Mouse (Mus musculus) forebrain, embryonic 11.5 days (tissue): ENCODE measurements around the gene Cdc5l. TPM values are rescaled to one million over a fixed set of nuclear protein-coding genes. Genes with fewer than 3 reads are reported as not detected.

Experiments used
- ATAC-seq: fragments of 200-750 bp; cut with Nextera tagmentation; replicated peaks from 2 replicates; pipeline ENCODE4 v1.8.0; 2017; ENCODE audit warnings: moderate TSS enrichment; ENCODE audit not compliant: low FRiP score
- DNase-seq: peaks from one replicate; pipeline ENCODE4 v3.0.0-alpha.2; 2017; ENCODE audit warnings: low spot score
- H3K27ac ChIP-seq: fragments of 300-500 bp; sonication (generic); 2 replicates; pipeline ENCODE4 v1.5.1; 2014; ENCODE audit warnings: low read depth, low read length
- H3K27me3 ChIP-seq: fragments of 300-500 bp; sonication (generic); 2 replicates; pipeline ENCODE4 v1.6.1; 2014; ENCODE audit warnings: mild to moderate bottlenecking, low read length, mixed read lengths; ENCODE audit not compliant: control insufficient read depth, insufficient read depth
- H3K36me3 ChIP-seq: fragments of 300-500 bp; sonication (generic); 2 replicates; pipeline ENCODE4 v1.6.1; 2014; ENCODE audit warnings: mild to moderate bottlenecking, low read length, moderate library complexity, mixed read lengths; ENCODE audit not compliant: control insufficient read depth, insufficient read depth
- H3K4me1 ChIP-seq: fragments of 300-500 bp; sonication (generic); replicated peaks from 2 replicates; pipeline ENCODE4 v1.6.1; 2014; ENCODE audit warnings: low read length, mixed read lengths; ENCODE audit not compliant: control insufficient read depth, insufficient read depth
- H3K4me2 ChIP-seq: fragments of 300-500 bp; sonication (generic); 2 replicates; pipeline ENCODE4 v1.6.1; 2014; ENCODE audit warnings: low read depth, mild to moderate bottlenecking, low read length, moderate library complexity, mixed read lengths; ENCODE audit not compliant: severe bottlenecking
- H3K4me3 ChIP-seq: fragments of 300-500 bp; sonication (generic); 2 replicates; pipeline ENCODE4 v1.5.1; 2014; ENCODE audit warnings: low read depth, low read length
- H3K9ac ChIP-seq: fragments of 300-500 bp; sonication (generic); 2 replicates; pipeline ENCODE4 v1.6.1; 2014; ENCODE audit warnings: low read length
- H3K9me3 ChIP-seq: fragments of 300-500 bp; sonication (generic); 2 replicates; pipeline ENCODE4 v1.6.1; 2016; ENCODE audit warnings: low read length, mixed read lengths; ENCODE audit not compliant: control insufficient read depth
- WGBS: fragments of 180-500 bp; shearing (Covaris S2); extraction: QIAGEN DNeasy Blood & Tissue Kit; methylation state at CpG from one replicate; pipeline ENCODE4 v1.1.7; 2014; 5-methylcytosine and 5-hydroxymethylcytosine counted together
- polyA plus RNA-seq: library from polyadenylated mRNA; unstranded; fragments of >200 nt; fragmentation: Nextera tagmentation; extraction: Ambion mirVana; gene quantifications from 2 replicates; pipeline ENCODE4 v1.2.1, GENCODE M21; 2014

The Cdc5l gene
- polyA plus RNA-seq, 1 experiment from 2014 or later = 85.3 TPM

DNA sequence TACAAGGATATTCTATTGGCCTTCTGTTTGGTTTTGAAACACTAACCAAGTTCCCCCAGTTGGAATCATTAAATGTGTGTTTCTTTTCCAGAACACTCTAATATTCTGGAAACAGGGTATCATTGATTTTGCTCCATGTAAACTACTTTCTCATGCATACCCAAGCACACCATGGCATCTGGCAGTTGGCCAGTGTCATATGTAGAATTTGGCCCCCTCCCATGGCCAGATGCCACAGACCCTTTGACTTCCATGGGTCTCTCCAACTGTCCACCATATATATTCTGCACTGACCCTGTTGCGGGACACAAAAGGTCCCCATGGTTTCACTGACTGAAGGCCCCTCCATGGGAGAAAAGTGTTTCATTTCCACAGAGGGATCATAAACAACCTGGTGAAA is 18.7 kb upstream of the Cdc5l start:
- WGBS = 90% methylated on average over 1 of the region's 1 CpGs

DNA sequence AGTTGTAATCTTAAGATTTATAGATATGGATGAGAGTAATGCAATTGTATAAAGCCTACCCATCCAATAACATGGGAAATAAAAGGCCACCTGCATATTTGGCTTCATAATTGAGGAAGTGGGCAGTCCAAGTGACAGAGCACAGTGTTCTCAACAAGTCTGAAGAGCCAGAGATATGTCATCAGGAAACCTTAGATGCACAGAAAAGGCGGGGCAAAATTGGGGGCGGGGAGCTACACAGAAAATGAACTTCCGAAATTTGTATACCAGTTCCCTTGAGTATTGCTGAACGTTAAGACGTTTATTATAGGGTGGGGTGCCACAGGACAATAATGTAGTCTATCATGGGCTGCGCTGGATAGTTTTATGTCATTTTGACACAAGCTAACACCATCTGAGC is 16.6 kb upstream of the Cdc5l start:
- WGBS = 91% methylated on average over 6 of the region's 6 CpGs
- H3K27ac ChIP-seq = no peak overlapping the region

More for the DNA sequence above, 18.7 kb upstream of the Cdc5l start:
- no peak overlapping the region for H3K27ac ChIP-seq
- H3K4me1 ChIP-seq = peaks cover 3% of the 10 kb centered on the region; the same call in 1 of the 2 replicates
- no peak overlapping the region for H3K4me2 ChIP-seq
- ATAC-seq (no peak), DNase-seq (no peak)
- no peak overlapping the region for H3K4me3 ChIP-seq
- H3K27me3 ChIP-seq = no peaks in the 10 kb centered on the region
- H3K9ac ChIP-seq = no peak overlapping the region
- no peaks in the 10 kb centered on the region for H3K9me3 ChIP-seq
- H3K36me3 ChIP-seq = no peaks in the 10 kb centered on the region; the same call in 1 of the 2 replicates

DNA sequence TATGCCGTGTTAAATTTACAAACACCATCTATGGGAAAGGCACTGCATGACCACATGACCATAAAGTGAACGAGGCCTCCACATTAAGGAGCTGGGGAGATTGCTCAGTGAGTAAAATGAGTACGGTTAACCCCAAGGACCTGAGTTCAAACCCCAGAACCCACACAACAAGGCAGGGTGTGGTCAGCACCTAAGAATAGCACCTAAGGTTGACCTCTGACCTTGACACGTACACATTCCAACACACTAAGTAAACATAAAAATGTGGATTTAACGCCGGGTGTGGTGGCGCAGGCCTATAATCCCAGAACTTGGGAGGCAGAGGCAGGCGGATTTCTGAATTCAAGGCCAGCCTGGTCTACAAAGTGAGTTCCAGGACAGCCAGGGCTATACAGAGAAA is 16.0 kb upstream of the Cdc5l start:
- H3K36me3 ChIP-seq = no peaks in the 10 kb centered on the region; the same call in 1 of the 2 replicates
- no peak overlapping the region for H3K27ac ChIP-seq
- H3K4me2 ChIP-seq = no peak overlapping the region
- 95% methylated on average over 8 of the region's 8 CpGs for WGBS
- no peak overlapping the region for H3K4me3 ChIP-seq
- ATAC-seq = no peak
- no peak for DNase-seq
- no peaks in the 10 kb centered on the region for H3K4me1 ChIP-seq
- H3K27me3 ChIP-seq = no peaks in the 10 kb centered on the region
- H3K9me3 ChIP-seq = no peaks in the 10 kb centered on the region
- H3K9ac ChIP-seq = no peak overlapping the region

More for the DNA sequence above, 16.6 kb upstream of the Cdc5l start:
- ATAC-seq = no peak
- H3K4me2 ChIP-seq = no peak overlapping the region
- no peaks in the 10 kb centered on the region for H3K27me3 ChIP-seq
- H3K9ac ChIP-seq = no peak overlapping the region
- H3K4me1 ChIP-seq = no peaks in the 10 kb centered on the region
- no peaks in the 10 kb centered on the region for H3K9me3 ChIP-seq
- no peak for DNase-seq
- no peaks in the 10 kb centered on the region; the same call in 1 of the 2 replicates for H3K36me3 ChIP-seq
- no peak overlapping the region for H3K4me3 ChIP-seq

DNA sequence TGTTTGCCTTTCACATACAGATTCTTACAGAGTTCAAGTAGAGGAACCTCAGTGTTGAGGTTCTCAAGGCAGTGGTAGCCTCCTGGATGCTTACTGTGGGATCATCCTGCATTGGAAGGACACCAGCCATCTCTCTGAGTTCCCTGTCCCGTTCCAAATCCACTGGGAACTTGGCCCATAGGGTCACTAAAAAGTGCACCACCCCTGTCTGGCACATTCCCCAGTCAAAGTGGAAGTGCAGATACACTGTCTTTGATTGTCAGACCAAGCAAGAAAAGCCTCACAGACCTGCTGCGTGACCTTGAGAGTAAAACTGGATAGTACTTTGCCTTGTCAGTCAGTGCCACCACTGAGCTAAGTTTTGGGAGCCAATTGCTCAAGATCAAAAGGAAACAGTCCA is 13.5 kb upstream of the Cdc5l start:
- WGBS = 94% methylated on average over 2 of the region's 2 CpGs
- DNase-seq = no peak
- Histone ChIP-seq H3K9ac (no peak overlapping the region), H3K27me3 (no peaks in the 10 kb centered on the region), H3K4me3 (no peak overlapping the region), H3K27ac (no peak overlapping the region), H3K36me3 (no peaks in the 10 kb centered on the region; the same call in 1 of the 2 replicates), H3K9me3 (no peaks in the 10 kb centered on the region), H3K4me1 (no peaks in the 10 kb centered on the region), H3K4me2 (no peak overlapping the region)
- ATAC-seq = no peak

DNA sequence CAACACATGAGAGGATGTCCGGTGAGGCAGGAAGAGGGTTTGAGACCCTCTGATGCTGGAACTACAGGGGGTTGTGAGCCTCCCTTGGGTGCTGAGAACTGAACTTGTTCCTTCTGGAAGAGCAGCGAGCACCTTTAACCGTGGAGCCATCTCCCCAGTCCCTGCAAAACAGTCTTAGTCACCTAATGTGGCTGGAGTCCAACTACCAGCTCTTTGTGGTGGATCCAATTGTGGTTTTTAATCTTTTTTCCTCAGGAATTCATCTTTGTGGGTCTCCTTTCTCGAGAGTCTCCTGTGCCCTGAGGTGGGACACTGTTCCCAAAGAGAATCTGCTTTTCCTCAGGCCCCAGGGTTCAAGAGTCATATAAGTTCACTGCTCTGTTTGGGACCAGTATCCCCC is 12.4 kb upstream of the Cdc5l start:
- Histone ChIP-seq H3K4me1 (no peaks in the 10 kb centered on the region), H3K27ac (no peak overlapping the region), H3K4me2 (no peak overlapping the region), H3K27me3 (no peaks in the 10 kb centered on the region), H3K4me3 (no peak overlapping the region), H3K9ac (no peak overlapping the region), H3K9me3 (no peaks in the 10 kb centered on the region), H3K36me3 (no peaks in the 10 kb centered on the region; the same call in 1 of the 2 replicates)
- DNase-seq (no peak), ATAC-seq (no peak)
- 92% methylated on average over 4 of the region's 4 CpGs for WGBS

GRCm38 (mm10) chr17:45434262-45434590 is 689 bp upstream of the Cdc5l start:
- Histone ChIP-seq H3K27ac (0 out of 2 replicates have a peak overlapping the region, but pooled peaks have one; percentile 5), H3K4me2 (peak overlapping the region; percentile 55)
- no peak for ATAC-seq

GRCm38 (mm10) chr17:45432706-45433398 is 685 bp downstream of the Cdc5l start:
- 2% methylated on average over 62 of the region's 62 CpGs for WGBS
- Histone ChIP-seq H3K36me3 (no peaks in the 10 kb centered on the region), H3K4me3 (peak overlapping the region; percentile 91), H3K9ac (peak overlapping the region; percentile 78), H3K9me3 (no peaks in the 10 kb centered on the region), H3K4me1 (peaks cover 10% of the 10 kb centered on the region), H3K27ac (peak overlapping the region; percentile 88), H3K4me2 (peak overlapping the region; percentile 91), H3K27me3 (no peaks in the 10 kb centered on the region)
- ATAC-seq = peak; percentile 82
- no peak for DNase-seq

More at GRCm38 (mm10) chr17:45434262-45434590, 689 bp upstream of the Cdc5l start:
- Histone ChIP-seq H3K4me3 (peak overlapping the region; percentile 91), H3K27me3 (no peaks in the 10 kb centered on the region), H3K9me3 (no peaks in the 10 kb centered on the region), H3K4me1 (peaks cover 10% of the 10 kb centered on the region), H3K36me3 (no peaks in the 10 kb centered on the region), H3K9ac (peak overlapping the region; percentile 78)
- 9% methylated on average over 12 of the region's 12 CpGs for WGBS
- no peak for DNase-seq

GRCm38 (mm10) chr17:45432007-45432406 is 1.5 kb downstream of the Cdc5l start:
- Histone ChIP-seq H3K27ac (no peak overlapping the region), H3K36me3 (no peaks in the 10 kb centered on the region), H3K9me3 (no peaks in the 10 kb centered on the region), H3K4me3 (peak overlapping the region; percentile 91), H3K4me2 (peak overlapping the region; percentile 91), H3K4me1 (peaks cover 10% of the 10 kb centered on the region), H3K9ac (peak overlapping the region; percentile 78), H3K27me3 (no peaks in the 10 kb centered on the region)
- WGBS = 87% methylated on average over 3 of the region's 3 CpGs
- DNase-seq (no peak), ATAC-seq (no peak)

DNA sequence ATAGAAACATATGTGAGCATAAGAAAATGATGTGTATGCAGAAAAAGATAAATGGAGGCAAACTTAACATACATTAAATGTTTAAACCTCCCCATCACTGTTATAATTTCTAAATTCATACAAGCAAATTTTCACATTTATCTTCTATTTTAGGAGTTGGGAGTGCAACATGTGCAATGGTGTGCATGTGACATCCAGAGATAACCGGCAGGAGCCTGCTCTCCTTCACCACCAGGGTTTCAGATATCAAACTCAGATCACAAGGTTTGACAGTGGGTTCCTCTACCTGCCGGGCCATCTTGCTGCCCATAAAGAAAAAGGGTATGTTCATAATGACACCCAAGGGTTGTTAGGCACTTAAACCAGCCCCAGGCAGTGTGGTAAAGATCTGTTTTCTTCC is 16.1 kb downstream of the Cdc5l start:
- Histone ChIP-seq H3K27ac (no peak overlapping the region), H3K9me3 (no peaks in the 10 kb centered on the region), H3K4me1 (no peaks in the 10 kb centered on the region), H3K27me3 (no peaks in the 10 kb centered on the region), H3K4me2 (no peak overlapping the region), H3K36me3 (peaks cover 4% of the 10 kb centered on the region), H3K9ac (no peak overlapping the region), H3K4me3 (no peak overlapping the region)
- DNase-seq = no peak
- no peak for ATAC-seq
- 86% methylated on average over 2 of the region's 2 CpGs for WGBS
